Mouse (Mus musculus) embryonic fibroblast, embryonic 13.5 days (primary cell): ENCODE measurements around the gene Map3k14.

Source experiments
- CTCF ChIP-seq: IDR thresholded peaks from 2 replicates; pipeline ENCODE4 v1.5.1; 2011; ENCODE audit warnings: mild to moderate bottlenecking, control low read depth, low read length, moderate library complexity, borderline replicate concordance; ENCODE audit not compliant: insufficient read depth
- POLR2A ChIP-seq: IDR thresholded peaks from 2 replicates; pipeline ENCODE4 v1.6.1; 2011; ENCODE audit warnings: low read depth, mild to moderate bottlenecking, control low read depth, low read length, moderate library complexity

DNA sequence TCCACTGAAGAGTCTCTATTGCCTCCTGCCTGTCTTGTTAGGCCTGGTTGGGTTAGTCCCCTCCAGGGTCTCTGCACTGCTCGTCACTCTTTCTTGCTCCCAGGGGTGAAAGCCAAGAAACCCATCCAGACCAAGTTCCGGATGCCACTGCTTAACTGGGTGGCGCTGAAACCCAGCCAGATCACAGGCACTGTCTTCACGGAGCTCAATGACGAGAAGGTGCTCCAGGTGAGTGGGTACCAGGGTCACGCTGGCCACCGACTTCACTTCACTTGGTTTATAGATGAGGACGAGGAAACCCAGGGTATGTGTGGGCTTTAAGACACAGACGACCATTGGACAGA is 73.5 kb downstream of the Map3k14 start:
- no peak for TF ChIP-seq POLR2A
- TF ChIP-seq CTCF: no peak
